Mouse (Mus musculus) cerebellum, postnatal 25 days (tissue): ENCODE measurements around the gene Itga10.
"Not testable (repeated sequence)": the region's sequence is repeated elsewhere in the genome, so short reads cannot be mapped to it uniquely, and the experiment has no call there.

ENCODE experiments used
- DNase-seq, 2 experiments: peaks; one replicate each; pipeline ENCODE4 v3.0.0; 2021; ENCODE audit warnings: mixed read lengths in 2 of 2

Gene Itga10

GRCm38 (mm10) chr3:96634928-96635879, 10.2 kb upstream of the Itga10 start, which contains the start of the genes Pex11b and Gm42957:
Pex11b (plus strand) TSS chr3:96635376.
Gm42957 (plus strand) TSS chr3:96635474.
- peak; percentile 93 for DNase-seq

GRCm38 (mm10) chr3:96635906-96636305, 9.5 kb upstream of the Itga10 start:
- DNase-seq, result no peak

GRCm38 (mm10) chr3:96636448-96636847, 8.9 kb upstream of the Itga10 start:
- DNase-seq, result no peak

GRCm38 (mm10) chr3:96639219-96639618, 6.2 kb upstream of the Itga10 start:
- DNase-seq, result peak; percentile 69 to 79

- DNase-seq, result no peak
These were observed 2.0 kb downstream of the Itga10 start for GRCm38 (mm10) chr3:96647365-96647764.

GRCm38 (mm10) chr3:96660901-96661300, 15.5 kb downstream of the Itga10 start:
- no peak for DNase-seq

GRCm38 (mm10) chr3:96662731-96663316, 17.4 kb downstream of the Itga10 start:
- DNase-seq, result peak; percentile 35 to 37

GRCm38 (mm10) chr3:96663432-96664239, 18.3 kb downstream of the Itga10 start:
- peak; percentile 93 to 94 for DNase-seq

GRCm38 (mm10) chr3:96665732-96666363, 20.5 kb downstream of the Itga10 start:
- not testable (repeated sequence) for DNase-seq

- DNase-seq, result no peak
These were observed 21.5 kb downstream of the Itga10 start for GRCm38 (mm10) chr3:96666916-96667315.

- DNase-seq, result peak in 1 of 2 experiments; percentile 14
These were observed 21.9 kb downstream of the Itga10 start for GRCm38 (mm10) chr3:96667316-96667715.

GRCm38 (mm10) chr3:96668424-96669067, 23.2 kb downstream of the Itga10 start:
- DNase-seq, result no peak

GRCm38 (mm10) chr3:96669727-96670468, 24.5 kb downstream of the Itga10 start, which contains the start of gene Ankrd35:
Ankrd35 (plus strand) TSS chr3:96670131.
- DNase-seq, result peak; percentile 79 to 87

GRCm38 (mm10) chr3:96671519-96671918, 26.1 kb downstream of the Itga10 start:
- no peak for DNase-seq

- no peak for DNase-seq
These were observed 28.1 kb downstream of the Itga10 start for GRCm38 (mm10) chr3:96673514-96673913.

GRCm38 (mm10) chr3:96674442-96674841, 29.1 kb downstream of the Itga10 start:
- no peak for DNase-seq

GRCm38 (mm10) chr3:96675171-96675570, 29.8 kb downstream of the Itga10 start:
- no peak for DNase-seq

GRCm38 (mm10) chr3:96675690-96676089, 30.3 kb downstream of the Itga10 start:
- DNase-seq, result no peak

- DNase-seq, result no peak
These were observed 33.1 kb downstream of the Itga10 start for GRCm38 (mm10) chr3:96678456-96678855.

GRCm38 (mm10) chr3:96679159-96679674, 33.8 kb downstream of the Itga10 start:
- DNase-seq, result no peak
